Mouse (Mus musculus) central nervous system, embryonic 18 days (tissue): ENCODE measurements around the gene 2310034G01Rik. TPM values are rescaled to one million over a fixed set of nuclear protein-coding genes. Genes with fewer than 3 reads are reported as not detected.

Experiments
- polyA plus RNA-seq: library from polyadenylated mRNA; depleted of rRNA; stranded (reverse); fragments of >200 nt; gene quantifications from 2 replicates; pipeline ENCODE4 v1.2.3, GENCODE M21; 2012; rRNA removed

Gene 2310034G01Rik
- 1.6 and 2.1 TPM in 2 replicates for polyA plus RNA-seq

GRCm38 (mm10) chr19:46350168-46350932 lies at the start of gene 2310034G01Rik:
Gene 2310034G01Rik (minus strand): TSS chr19:46350302.

GRCm38 (mm10) chr19:46396686-46397435 lies 46.8 kb upstream of the 2310034G01Rik start, which contains the start of gene Sufu:
Gene Sufu (plus strand): TSS chr19:46396896.

GRCm38 (mm10) chr19:46395109-46396009 lies 45.3 kb upstream of the 2310034G01Rik start, which contains the start of gene Actr1a:
Gene Actr1a (minus strand): TSS chr19:46395748.

GRCm38 (mm10) chr19:46338331-46338936 lies 11.7 kb downstream of the 2310034G01Rik start, which contains the start of gene Cuedc2:
Gene Cuedc2 (minus strand): TSS chr19:46338702.

GRCm38 (mm10) chr19:46328081-46329030 lies 21.7 kb downstream of the 2310034G01Rik start, which contains the start of gene Fbxl15:
Gene Fbxl15 (plus strand): TSS chr19:46328184.

GRCm38 (mm10) chr19:46326756-46327305 lies 23.3 kb downstream of the 2310034G01Rik start, which contains the start of gene Psd:
Gene Psd (minus strand): TSS chr19:46327156.

GRCm38 (mm10) chr19:46304216-46304841 lies 45.8 kb downstream of the 2310034G01Rik start, which contains the start of gene Nfkb2:
Gene Nfkb2 (plus strand): TSS chr19:46304320.

Other genes with a start within 250 kb of the 2310034G01Rik start
- not detected in 2 replicates for gene Elovl3, start 218.4 kb downstream of the 2310034G01Rik start, polyA plus RNA-seq
- gene Pitx3, start 202.0 kb downstream of the 2310034G01Rik start, polyA plus RNA-seq = 0.48 and 0.63 TPM in 2 replicates
- gene Gbf1, start 197.8 kb downstream of the 2310034G01Rik start, polyA plus RNA-seq = 65.4 and 67.3 TPM in 2 replicates
- gene Nfkb2, start 46.0 kb downstream of the 2310034G01Rik start, polyA plus RNA-seq = 3.2 and 3.3 TPM in 2 replicates
- 386 and 422 TPM in 2 replicates for gene Psd, start 23.1 kb downstream of the 2310034G01Rik start, polyA plus RNA-seq
- gene Fbxl15, start 22.1 kb downstream of the 2310034G01Rik start, polyA plus RNA-seq = 30.4 and 34.5 TPM in 2 replicates
- 257 and 259 TPM in 2 replicates for gene Cuedc2, start 11.6 kb downstream of the 2310034G01Rik start, polyA plus RNA-seq
- 15.7 and 20.4 TPM in 2 replicates for gene Mfsd13a, start 9.2 kb downstream of the 2310034G01Rik start, polyA plus RNA-seq
- 237 and 248 TPM in 2 replicates for gene Actr1a, start 45.4 kb upstream of the 2310034G01Rik start, polyA plus RNA-seq
- gene Sufu, start 46.6 kb upstream of the 2310034G01Rik start, polyA plus RNA-seq = 14.1 and 14.5 TPM in 2 replicates
- gene Trim8, start 151.4 kb upstream of the 2310034G01Rik start, polyA plus RNA-seq = 31.2 and 39.2 TPM in 2 replicates
- 214 and 225 TPM in 2 replicates for gene Arl3, start 222.9 kb upstream of the 2310034G01Rik start, polyA plus RNA-seq
- 12.6 and 13.3 TPM in 2 replicates for gene Sfxn2, start 223.1 kb upstream of the 2310034G01Rik start, polyA plus RNA-seq
- gene Wbp1l, start 248.8 kb upstream of the 2310034G01Rik start, polyA plus RNA-seq = 27.9 and 29.8 TPM in 2 replicates